Mouse (Mus musculus) A20 (cell line): Measurements from ENCODE around the gene Pycr1.
"Not testable (repeated sequence)": the region's sequence is repeated elsewhere in the genome, so short reads cannot be mapped to it uniquely, and the experiment has no call there.

Experiments
- DNase-seq: peaks from one replicate; pipeline ENCODE4 v3.0.0-alpha.2; 2011; ENCODE audit warnings: low read depth, low spot score

The Pycr1 gene

DNA sequence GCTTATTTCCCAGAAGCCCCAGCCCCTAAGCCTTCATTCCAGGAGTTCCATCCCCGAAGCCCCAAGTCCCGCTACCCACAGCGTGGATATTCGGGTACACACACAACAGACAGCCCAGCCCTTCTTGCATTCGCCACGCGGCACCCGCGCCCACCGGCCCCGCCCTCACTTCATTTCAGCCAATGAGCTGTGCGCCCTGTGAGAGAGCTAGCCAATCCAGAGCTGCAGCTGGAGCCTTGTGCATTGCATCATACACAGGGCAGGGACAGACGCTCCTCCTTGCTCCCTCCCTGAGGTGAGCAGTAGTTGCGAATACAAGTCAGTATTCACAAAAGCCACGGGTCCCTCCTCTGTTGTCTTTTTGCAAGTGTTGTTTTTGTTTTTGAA lies at the start of gene Pycr1:
Gene Pycr1 (minus strand): TSS at position 169 of the 387 bp plus-strand sequence.
- DNase-seq: peak; percentile 96

GRCm38 (mm10) chr11:120692471-120693011 lies 49.0 kb upstream of the Pycr1 start:
- no peak for DNase-seq

DNA sequence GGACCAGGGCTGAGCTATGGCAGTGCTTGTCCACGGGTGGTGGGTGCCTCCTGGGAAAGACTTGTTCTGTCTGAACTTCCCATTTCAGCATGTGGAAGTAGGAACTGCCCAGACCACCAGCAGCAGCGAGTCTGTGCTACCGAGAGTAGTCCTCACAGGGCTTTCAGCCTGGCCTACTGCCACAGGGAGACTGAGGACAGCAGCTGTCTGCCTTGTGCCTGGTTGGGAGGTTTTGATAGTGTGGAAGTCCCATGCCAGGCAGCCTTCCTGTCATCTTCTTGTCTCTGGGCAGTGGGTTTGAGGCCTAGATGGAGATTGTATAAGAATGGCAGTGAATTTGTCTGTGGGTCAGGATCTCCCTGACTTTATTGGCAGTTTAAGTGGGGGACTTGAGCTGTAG lies 45.8 kb upstream of the Pycr1 start:
- DNase-seq: no peak

DNA sequence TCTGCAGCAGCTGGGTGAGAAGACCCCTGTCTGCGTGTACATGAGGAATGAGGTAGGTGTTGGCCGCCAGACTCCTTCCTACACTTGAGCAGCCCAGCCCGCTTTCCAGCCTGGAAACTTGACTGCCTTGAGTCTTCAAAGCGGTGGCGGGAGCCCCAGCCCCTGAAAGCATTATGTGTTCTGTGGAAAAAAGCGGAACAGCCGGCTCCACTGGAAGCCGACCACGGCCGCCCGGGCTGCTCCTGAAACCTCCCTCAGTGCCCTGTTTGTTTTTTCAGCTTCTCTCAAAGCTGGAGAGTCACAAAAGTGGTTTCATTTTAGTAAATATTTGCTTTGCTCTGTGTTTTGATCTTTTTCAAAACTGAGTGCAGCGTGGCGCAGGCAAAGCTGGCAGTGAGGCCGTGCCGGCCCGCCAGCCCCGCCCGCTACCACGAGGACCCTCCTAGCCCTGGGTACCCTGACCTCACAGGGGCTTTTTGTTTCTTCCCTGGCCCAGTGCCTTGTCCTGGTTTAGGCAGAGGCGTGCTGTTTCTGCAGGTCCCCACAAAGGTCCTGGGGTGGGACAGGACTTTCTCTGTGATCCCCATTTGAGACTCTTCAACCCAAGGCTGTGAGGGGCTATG lies 43.2 kb upstream of the Pycr1 start:
- DNase-seq: no peak

DNA sequence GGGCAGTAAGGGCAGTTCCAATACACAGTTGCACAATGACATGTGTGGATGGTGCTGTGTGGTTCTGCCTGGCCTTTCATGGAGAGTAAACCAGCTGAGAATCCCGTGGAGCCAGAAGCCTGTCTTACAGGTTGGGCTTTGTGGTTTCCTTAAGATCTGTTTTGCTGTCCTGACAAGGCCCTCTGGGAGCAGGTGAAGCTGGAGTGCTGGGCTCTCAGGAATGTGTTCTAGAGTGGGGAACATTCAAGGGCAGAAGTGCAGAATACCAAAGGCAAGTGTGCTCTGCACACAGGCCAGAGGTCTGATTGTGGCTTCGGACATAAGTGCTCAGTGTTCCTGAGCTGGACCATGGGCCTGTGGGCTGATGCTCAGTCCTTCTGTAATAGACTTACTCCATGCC lies 41.1 kb upstream of the Pycr1 start:
- no peak for DNase-seq

- DNase-seq: no peak
Measured at GRCm38 (mm10) chr11:120684086-120684485, 40.5 kb upstream of the Pycr1 start.

DNA sequence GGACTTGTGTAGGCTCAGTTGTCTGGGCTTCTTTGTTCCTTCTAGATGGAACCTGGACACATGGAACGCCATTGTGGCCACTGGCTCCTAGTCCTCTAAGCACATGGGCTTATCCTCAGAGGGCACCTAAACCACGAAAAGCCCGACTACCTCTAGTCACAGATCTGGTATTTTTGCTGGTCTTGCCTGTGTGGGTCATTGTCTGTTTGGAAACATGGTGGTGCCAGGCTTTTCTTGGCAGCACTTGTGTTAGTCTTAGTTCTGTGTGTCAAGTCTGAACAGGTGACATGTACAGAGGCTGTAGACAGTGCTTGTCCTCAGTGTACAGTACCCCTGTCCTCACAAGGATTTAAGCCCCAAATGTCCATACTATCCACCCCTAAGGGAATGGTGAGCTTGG lies 40.0 kb upstream of the Pycr1 start:
- no peak for DNase-seq

DNA sequence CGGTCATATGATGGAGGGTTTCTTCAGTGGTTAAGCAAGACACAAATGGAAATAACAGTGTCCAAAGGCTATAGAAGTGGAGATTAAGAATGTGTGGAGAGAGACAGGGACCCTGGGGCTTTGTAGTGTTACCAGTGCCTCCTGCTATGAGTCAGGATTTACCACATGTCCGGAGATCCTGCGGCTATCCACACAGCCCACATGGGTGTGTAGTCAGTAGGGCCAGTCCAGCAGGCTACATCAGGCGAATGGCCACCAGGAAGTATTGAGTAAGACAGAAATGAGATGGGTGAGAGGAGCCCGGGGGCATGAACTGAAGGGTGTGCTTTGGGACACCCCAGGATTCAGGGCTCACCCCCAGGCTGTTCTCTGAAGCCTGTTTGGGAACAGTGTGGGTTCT lies 39.1 kb upstream of the Pycr1 start:
- DNase-seq: no peak

DNA sequence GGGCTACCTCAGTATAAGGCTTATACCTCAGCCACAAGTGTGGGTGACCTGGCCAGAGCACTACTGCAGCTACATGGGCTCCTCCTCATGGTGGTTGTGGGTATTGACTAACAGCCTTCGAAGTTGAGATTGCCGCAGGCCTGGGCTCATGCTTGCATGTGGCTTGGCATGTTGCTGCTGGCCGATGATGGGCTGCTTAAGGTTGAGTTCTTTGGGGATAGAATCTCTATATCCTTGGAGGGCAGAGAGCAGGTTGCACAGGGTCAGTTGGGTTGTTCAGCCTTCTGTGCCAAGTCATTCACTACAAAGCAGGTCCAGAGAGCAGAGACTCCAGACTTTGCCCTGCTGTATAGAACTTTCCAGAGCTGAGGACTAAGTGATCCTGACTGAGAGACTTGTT lies 36.3 kb upstream of the Pycr1 start:
- DNase-seq: peak; percentile 45

DNA sequence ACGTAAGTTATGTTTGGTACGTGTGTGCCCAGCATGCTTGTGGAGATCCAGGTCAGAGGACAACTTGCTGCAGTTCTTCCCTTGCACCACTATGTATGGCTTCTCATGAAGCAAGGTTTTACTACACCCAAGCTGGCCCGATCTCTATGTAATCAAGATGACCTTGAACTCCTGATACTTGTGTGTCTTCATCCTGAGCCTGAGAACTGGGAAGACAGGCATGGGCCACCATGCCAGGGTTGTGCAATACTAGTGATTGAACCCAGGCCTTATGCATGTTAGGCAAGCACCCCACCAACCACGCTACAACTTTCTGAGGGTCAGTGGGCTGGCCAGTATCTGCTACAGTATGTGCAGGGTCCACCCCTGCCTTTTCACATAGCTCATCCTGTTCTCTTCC lies 33.4 kb upstream of the Pycr1 start:
- no peak for DNase-seq

DNA sequence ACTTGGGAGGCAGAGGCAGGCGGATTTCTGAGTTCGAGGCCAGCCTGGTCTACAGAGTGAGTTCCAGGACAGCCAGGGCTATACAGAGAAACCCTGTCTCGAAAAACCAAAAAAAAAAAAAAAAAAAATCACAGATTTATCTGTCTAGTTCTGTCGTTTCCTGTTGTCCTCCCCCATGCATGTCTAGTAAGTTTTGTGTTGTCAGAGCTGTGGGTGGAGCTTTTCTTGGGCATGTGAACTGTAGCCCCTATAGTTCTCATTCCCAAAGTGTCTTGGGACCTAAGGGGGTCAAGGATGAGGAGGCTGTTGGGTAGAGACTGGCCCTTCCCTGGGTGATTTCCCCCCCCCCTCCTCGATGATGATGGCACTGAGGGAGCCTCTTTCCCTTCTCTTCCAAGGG lies 32.3 kb upstream of the Pycr1 start:
- DNase-seq: not testable (repeated sequence)

DNA sequence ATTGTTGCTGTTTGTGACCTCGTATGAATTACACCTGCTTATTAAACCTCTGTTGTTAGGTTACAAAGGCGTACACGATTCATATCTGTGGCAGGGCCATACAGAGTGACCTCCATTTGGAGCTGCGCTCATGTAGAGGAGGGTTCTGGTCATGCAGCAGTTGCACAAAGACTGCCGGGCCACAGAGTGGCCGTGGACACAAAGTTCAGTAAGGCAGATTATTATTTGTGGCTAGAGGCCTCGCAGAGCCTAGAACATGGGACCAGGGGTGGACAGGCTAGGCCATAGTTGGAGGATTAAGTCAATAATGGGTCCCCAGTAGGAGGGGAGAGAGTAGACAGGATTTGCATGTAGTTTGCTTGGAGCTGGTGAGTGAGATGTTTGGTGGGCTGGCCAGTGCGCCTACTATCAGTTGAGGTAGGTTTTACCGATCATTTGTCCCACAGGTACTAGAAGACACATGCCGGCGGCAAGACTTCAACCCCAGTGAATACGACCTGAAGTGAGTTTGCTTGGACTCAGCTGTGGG lies 30.1 kb upstream of the Pycr1 start:
- DNase-seq: peak; percentile 79

DNA sequence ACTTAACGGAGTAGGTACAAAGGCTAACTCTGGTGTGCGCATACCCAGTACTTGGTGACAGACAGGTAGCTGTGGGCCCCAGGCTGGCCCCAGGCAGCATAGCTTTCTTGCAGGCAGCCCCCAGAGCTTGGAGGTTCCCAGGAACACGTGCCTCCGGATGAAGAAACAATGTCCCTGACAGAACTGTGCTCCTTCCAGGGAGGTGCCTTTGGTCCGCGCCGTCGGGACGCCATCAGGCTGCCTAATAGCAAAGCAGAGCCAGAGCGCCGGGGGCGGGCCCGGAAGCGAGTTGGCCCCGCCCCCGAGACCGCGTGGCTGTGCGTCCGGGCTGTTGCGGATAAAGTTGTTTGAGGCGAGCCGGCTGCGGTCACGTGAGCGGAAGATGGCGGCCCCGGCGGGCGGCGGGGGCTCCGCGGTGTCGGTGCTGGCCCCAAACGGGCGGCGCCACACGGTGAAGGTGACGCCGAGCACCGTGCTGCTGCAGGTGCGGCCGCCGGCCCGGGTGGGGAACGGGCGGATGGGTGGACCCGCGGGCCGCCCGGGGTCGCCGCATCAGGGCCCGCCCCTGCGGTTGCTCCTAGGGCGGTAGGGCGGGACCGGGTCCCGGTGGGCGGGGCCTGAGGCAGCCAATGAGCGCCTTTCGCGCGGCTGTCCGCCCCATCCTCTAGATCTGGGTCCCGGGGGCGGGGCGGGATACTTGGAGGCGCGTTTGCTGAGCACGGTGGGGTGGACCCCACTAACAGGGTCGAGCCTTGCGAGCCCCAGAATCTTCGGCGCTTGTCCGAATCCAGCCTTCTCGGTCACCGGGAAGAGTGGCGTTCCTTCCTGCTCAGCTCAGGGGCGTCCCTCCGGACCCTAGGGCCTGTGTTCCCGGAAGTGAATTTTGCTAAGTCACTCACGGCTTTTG lies 29.4 kb upstream of the Pycr1 start, which contains the start of gene Aspscr1:
Gene Aspscr1 (plus strand): TSS at position 287 of the 907 bp plus-strand sequence.
- DNase-seq: peak; percentile 99

GRCm38 (mm10) chr11:120666617-120667016 lies 23.0 kb upstream of the Pycr1 start:
- DNase-seq: no peak

GRCm38 (mm10) chr11:120665406-120665805 lies 21.8 kb upstream of the Pycr1 start:
- no peak for DNase-seq

GRCm38 (mm10) chr11:120663714-120664113 lies 20.1 kb upstream of the Pycr1 start:
- DNase-seq: no peak

DNA sequence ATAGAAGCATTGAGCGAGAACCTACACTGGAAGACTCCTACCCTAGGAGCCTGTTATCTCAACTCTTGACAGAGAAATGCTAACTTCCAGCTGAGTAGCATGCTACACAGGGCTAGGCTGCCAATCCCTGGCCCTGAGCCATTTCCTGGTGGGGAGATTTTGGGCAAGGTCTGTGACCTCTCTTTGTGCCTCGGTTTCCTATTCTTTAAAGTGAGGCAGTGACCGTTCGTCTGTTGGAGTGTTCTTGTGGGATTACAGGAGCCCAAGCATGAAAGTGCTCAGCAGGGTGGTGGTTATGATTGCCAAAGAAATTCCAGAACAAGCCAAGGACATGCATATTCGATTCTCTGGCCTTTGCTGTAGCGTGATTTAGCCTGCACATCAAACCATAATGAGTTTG lies 19.2 kb upstream of the Pycr1 start:
- no peak for DNase-seq

DNA sequence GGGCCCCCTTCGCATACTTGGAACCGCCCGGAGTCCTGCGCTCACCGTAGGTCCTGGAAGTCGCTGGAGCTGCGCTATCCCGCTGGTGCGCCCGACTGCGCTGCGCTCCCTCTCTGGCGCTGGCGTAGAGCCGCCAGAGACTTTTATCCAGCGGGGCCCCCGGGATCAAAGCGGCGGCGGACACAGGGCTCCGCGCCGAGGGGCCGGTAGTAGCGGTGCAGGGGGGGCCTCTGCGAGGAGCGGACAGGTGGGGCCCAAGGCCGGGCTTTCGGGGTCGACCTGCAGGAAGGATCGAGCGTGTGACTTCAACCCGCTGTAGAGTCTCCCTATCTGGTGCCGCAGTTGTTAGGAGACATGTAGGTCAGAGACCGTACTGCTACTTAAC lies 17.5 kb upstream of the Pycr1 start, which contains the start of gene Notum:
Gene Notum (minus strand): TSS at position 100 of the 385 bp plus-strand sequence.
- DNase-seq: no peak

DNA sequence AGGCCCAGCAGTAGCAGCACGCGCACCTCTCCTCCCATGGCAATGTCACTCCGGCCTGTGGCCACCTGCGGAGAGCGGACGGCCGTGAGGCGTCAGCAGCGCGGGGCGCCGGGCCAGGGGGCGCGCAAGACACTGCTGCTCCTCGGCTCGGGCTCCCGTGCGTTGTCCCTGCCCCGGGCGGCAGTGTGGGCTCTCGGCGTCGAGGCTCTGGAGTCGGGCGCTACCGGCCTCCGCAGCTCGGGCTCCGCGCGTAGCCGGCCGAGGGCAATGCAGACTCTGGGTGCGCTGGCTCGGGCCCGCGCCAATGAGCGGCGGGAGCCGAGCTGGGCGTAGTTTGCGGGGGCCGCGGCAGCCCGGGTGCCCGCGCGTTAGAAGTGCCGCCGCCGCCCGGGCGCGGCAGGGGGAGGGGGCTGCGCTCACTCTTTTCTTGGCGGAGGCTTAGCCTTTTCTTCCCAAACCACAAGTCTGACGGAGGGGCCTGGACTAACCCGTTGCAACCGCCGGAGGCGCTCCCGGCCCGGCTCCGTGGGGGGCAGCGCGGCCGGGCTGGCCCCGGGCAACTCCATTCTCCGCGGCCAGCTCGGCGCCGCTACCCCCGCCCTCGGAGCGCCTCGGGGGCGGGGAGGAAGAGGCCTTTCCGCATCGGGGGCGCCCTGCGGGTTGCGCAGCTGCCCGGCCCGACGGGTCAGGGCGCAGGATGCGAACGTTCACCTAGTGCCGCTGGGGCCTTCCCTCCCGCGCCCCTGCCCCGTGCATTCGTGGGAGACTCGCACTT lies 16.9 kb upstream of the Pycr1 start:
- DNase-seq: no peak

DNA sequence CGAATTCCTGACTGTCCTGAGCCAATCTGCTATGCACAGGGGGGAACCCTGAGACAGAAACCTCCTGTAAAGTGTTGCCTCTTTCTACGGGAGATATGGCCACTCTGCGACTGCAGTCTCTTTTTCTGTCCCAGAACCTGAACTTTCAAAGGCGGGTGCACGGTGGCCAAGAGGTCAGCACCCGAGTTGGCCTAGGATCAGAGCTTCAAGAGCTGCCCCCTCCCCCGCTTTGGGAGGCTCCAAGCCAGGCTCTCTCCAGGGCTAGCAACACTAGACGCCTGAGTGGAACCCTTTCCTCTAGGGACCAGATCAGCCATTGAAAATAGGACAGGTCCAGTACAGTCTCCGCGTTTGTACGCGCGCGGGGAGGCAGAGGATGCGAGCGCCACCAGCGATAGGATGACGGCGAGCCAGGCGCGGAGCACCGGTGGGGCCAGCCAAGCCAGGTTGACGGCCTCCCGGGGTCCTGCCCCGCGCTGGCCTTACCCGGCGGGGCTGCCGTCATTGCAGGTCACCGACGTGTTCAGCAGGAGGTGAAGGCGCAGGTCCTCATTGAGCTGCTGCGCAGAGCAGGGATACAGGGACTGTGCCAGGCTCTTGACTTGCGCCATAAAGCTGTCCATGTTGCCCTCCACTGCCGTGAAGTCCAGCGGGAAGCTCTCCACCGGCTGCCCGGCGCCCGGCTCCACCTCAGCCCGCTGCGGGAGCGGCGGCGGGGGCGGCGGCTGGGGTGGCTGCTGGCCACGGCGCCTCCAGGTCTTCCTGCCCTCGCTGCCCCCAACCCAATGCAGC lies 16.1 kb upstream of the Pycr1 start:
- no peak for DNase-seq

DNA sequence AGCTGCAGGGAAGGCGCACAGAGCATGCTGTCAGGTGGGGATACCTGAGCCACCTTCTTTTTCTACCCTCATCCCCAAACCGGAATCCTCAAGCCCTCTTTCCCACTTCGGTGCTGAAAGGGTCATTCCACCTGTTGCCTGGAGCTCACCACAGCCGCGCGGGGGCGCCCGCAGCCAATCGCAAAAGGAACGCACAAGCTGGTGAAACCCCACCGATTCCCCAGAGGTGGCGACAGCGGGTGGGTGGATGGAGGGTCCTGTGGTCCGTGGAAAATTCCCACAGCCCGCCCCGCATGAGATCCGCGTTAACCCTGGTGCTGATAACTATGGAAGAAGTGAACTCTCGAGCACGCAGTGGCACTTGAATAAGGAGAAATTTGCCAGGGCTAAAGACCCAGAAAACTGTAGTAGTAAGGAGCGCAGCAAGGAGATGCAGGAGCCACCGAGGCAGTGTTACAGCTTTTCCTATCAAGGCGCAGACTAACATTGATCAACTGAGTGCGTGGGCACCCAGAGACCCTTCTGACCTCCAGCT lies 15.4 kb upstream of the Pycr1 start:
- DNase-seq: peak; percentile 76
